Comparison of ENCODE assay signal across 26 mouse cellular contexts in the genomic region with DNA sequence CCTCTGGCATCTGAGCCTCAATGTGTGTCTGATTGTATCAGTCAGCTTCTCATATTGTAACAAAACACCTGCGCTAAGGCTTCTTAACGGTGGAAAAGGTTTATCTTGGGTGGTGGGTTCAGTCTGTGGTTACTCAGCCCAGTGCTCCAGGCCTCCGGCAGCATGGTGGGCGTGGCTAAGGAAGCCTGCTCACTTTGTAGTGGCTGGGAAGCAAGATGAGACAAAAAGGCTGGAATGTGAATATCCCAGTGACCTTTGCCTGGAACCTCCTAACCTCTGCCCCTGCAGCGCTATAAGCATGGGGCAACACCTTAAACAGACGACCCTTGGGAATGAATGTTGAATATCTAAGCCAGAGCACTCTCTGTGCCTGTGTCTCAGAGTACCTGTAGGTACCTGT.
DNase-seq lines count a peak whose midpoint lies in the region; TF ChIP-seq lines count a peak whose summit lies in the region.
"Had no signal": no experiment of that assay in that cellular context is flagged by ENCODE, and none has a peak within 500 bp of the region (broad histone marks: within the 10 kb centered on the region; RNA-seq: fewer than 3 reads in every experiment).

No protein-coding gene starts in this region.

- no peaks in the 10 kb centered on the region for H3K27me3 ChIP-seq in ES-Bruce4 (ENCODE audit: control insufficient read depth, insufficient read depth, low read length, poor library complexity, severe bottlenecking)
- no peaks in the 10 kb centered on the region for H3K27me3 ChIP-seq in forebrain, embryonic 10.5 days (ENCODE audit: poor library complexity, severe bottlenecking)
- H3K27me3 ChIP-seq: embryonic facial prominence, embryonic 12.5 days; embryonic facial prominence, embryonic 15.5 days; heart, embryonic 12.5 days; heart, embryonic 15.5 days; intestine, embryonic 15.5 days had no signal

- 0 out of 2 replicates have a peak, but pooled peaks have one; percentile 4 for TF ChIP-seq EP300 in ES-Bruce4 (IDR thresholded peaks at IDR 0.05; ENCODE audit: insufficient read depth, low read depth, low read length)

- no peaks in the 10 kb centered on the region for H3K36me3 ChIP-seq in ES-Bruce4 (ENCODE audit: control insufficient read depth, insufficient read depth, low read length, poor library complexity, severe bottlenecking)
- no peaks in the 10 kb centered on the region for H3K36me3 ChIP-seq in forebrain, embryonic 10.5 days (replicated peaks)
- H3K36me3 ChIP-seq: embryonic facial prominence, embryonic 12.5 days; embryonic facial prominence, embryonic 15.5 days; forebrain, embryonic 12.5 days; forebrain, embryonic 15.5 days; heart, embryonic 12.5 days; heart, embryonic 15.5 days; hindbrain, embryonic 10.5 days; hindbrain, embryonic 13.5 days; intestine, embryonic 15.5 days had no signal

- no peak for TF ChIP-seq CTCF in ES-Bruce4 (IDR thresholded peaks at IDR 0.05; ENCODE audit: low read depth, low read length)

- WGBS in forebrain, embryonic 10.5 days = 44% methylated on average over 6 of the region's 6 CpGs

- DNase-seq in embryo, embryonic 10 days (ENCODE audit: low spot score) = peak; percentile 54
- DNase-seq in embryo, embryonic 9.5 days (ENCODE audit: extremely low spot score) = no peak
- DNase-seq in R1 (ENCODE audit: low read depth, low spot score) = peak; percentile 85
- DNase-seq in embryo, embryonic 10.5 days (ENCODE audit: low spot score) = peak; percentile 24
- no peak for DNase-seq in forebrain, embryonic 10.5 days (ENCODE audit: extremely low spot score, low spot score)
- DNase-seq in right cerebral cortex, postnatal 4 days = no peak
- DNase-seq in spleen, adult 18-20 months = no peak
- DNase-seq: adrenal gland, adult 8-10 months; adrenal gland, postnatal 25 days; cerebellum, adult 11-12 months; cerebellum, adult 8-10 months; cerebellum, postnatal 10 days; gastrocnemius, postnatal 25 days; heart, adult 18-20 months; heart, postnatal 10 days; heart, postnatal 36 days had no signal

- no peak overlapping the region for H3K4me3 ChIP-seq in ES-Bruce4 (ENCODE audit: low read depth, low read length)
- H3K4me3 ChIP-seq in forebrain, embryonic 10.5 days = no peak overlapping the region
- H3K4me3 ChIP-seq: embryonic facial prominence, embryonic 12.5 days; embryonic facial prominence, embryonic 15.5 days; forebrain, embryonic 12.5 days; forebrain, embryonic 15.5 days; heart, embryonic 12.5 days; heart, embryonic 15.5 days; hindbrain, embryonic 10.5 days; hindbrain, embryonic 13.5 days; intestine, embryonic 15.5 days had no signal

- H3K9ac ChIP-seq in ES-Bruce4 (ENCODE audit: low read depth, poor library complexity, severe bottlenecking) = no peak overlapping the region
- H3K9ac ChIP-seq: embryonic facial prominence, embryonic 12.5 days; embryonic facial prominence, embryonic 15.5 days; forebrain, embryonic 12.5 days; forebrain, embryonic 15.5 days; heart, embryonic 12.5 days; heart, embryonic 15.5 days; hindbrain, embryonic 13.5 days; intestine, embryonic 15.5 days had no signal

- TF ChIP-seq POLR2A in ES-Bruce4 (IDR thresholded peaks at IDR 0.05; ENCODE audit: insufficient read depth, low read length) = no peak

- no peaks in the 10 kb centered on the region for H3K4me1 ChIP-seq in ES-Bruce4 (ENCODE audit: control insufficient read depth, insufficient read depth, low read length)
- H3K4me1 ChIP-seq in forebrain, embryonic 10.5 days = peaks cover 19% of the 10 kb centered on the region
- H3K4me1 ChIP-seq: embryonic facial prominence, embryonic 12.5 days; embryonic facial prominence, embryonic 15.5 days; heart, embryonic 12.5 days; heart, embryonic 15.5 days; hindbrain, embryonic 13.5 days; intestine, embryonic 15.5 days had no signal

- no peak overlapping the region for H3K27ac ChIP-seq in ES-Bruce4 (ENCODE audit: insufficient read depth, low read length)
- H3K27ac ChIP-seq in forebrain, embryonic 10.5 days = no peak overlapping the region
- H3K27ac ChIP-seq: embryonic facial prominence, embryonic 12.5 days; embryonic facial prominence, embryonic 15.5 days; forebrain, embryonic 12.5 days; forebrain, embryonic 15.5 days; heart, embryonic 15.5 days; hindbrain, embryonic 10.5 days; hindbrain, embryonic 13.5 days; intestine, embryonic 15.5 days had no signal

- no peaks in the 10 kb centered on the region for H3K9me3 ChIP-seq in ES-Bruce4 (replicated peaks; ENCODE audit: control insufficient read depth, insufficient read depth, low read length, poor library complexity, severe bottlenecking)
- no peaks in the 10 kb centered on the region for H3K9me3 ChIP-seq in forebrain, embryonic 10.5 days
- H3K9me3 ChIP-seq: embryonic facial prominence, embryonic 12.5 days; embryonic facial prominence, embryonic 15.5 days; forebrain, embryonic 12.5 days; forebrain, embryonic 15.5 days; heart, embryonic 12.5 days; heart, embryonic 15.5 days; hindbrain, embryonic 10.5 days; hindbrain, embryonic 13.5 days; intestine, embryonic 15.5 days had no signal

Comparison
In these comparisons a context has a peak if more than half of its experiments do, and no peak if none do; other contexts are left out.
1. DNase-seq: peak in embryo, embryonic 10 days (single experiment), R1 (single experiment) and embryo, embryonic 10.5 days (single experiment); none in embryo, embryonic 9.5 days (single experiment), forebrain, embryonic 10.5 days (single experiment), right cerebral cortex, postnatal 4 days (single experiment) and spleen, adult 18-20 months (0 of 2).